Mouse (Mus musculus) liver, embryonic 15.5 days (tissue): ENCODE results near the gene Asic2. TPM values are rescaled to one million over a fixed set of nuclear protein-coding genes. Genes with fewer than 3 reads are reported as not detected.

Experiments
- ATAC-seq: fragments of 200-750 bp; cut with Nextera tagmentation; 2 replicates; pipeline ENCODE4 v1.8.0; 2017; ENCODE audit warnings: moderate number of reproducible peaks, mild to moderate bottlenecking, moderate library complexity; ENCODE audit not compliant: insufficient read depth
- H3K27ac ChIP-seq: fragments of 300-500 bp; sonication (generic); replicated peaks from 2 replicates; pipeline ENCODE4 v1.5.1; 2015; ENCODE audit warnings: mild to moderate bottlenecking, inconsistent platforms
- H3K27me3 ChIP-seq: fragments of 300-500 bp; sonication (generic); 2 replicates; pipeline ENCODE4 v1.6.1; 2015; ENCODE audit warnings: mild to moderate bottlenecking, inconsistent platforms
- H3K36me3 ChIP-seq: fragments of 300-500 bp; sonication (generic); replicated peaks from 2 replicates; pipeline ENCODE4 v1.6.1; 2015; ENCODE audit warnings: moderate library complexity, mild to moderate bottlenecking, inconsistent platforms
- H3K4me1 ChIP-seq: fragments of 300-500 bp; sonication (generic); replicated peaks from 2 replicates; pipeline ENCODE4 v1.6.1; 2015; ENCODE audit warnings: inconsistent platforms
- H3K4me2 ChIP-seq: fragments of 300-500 bp; sonication (generic); 2 replicates; pipeline ENCODE4 v1.6.1; 2015; ENCODE audit warnings: moderate library complexity, mild to moderate bottlenecking, inconsistent platforms
- H3K4me3 ChIP-seq: fragments of 300-500 bp; sonication (generic); replicated peaks from 2 replicates; pipeline ENCODE4 v1.5.1; 2015; ENCODE audit warnings: mild to moderate bottlenecking, inconsistent platforms
- H3K9ac ChIP-seq: fragments of 300-500 bp; sonication (generic); 2 replicates; pipeline ENCODE4 v1.6.1; 2015; ENCODE audit warnings: moderate library complexity, mild to moderate bottlenecking, inconsistent platforms
- H3K9me3 ChIP-seq: fragments of 300-500 bp; sonication (generic); replicated peaks from 2 replicates; pipeline ENCODE4 v1.6.1; 2016; ENCODE audit warnings: inconsistent platforms
- WGBS: fragments of 180-500 bp; shearing (Covaris S2); methylation state at CpG from one replicate; pipeline ENCODE4 v1.1.7; 2015; ENCODE audit warnings: mixed read lengths; ENCODE audit not compliant: insufficient replicate concordance; 5-methylcytosine and 5-hydroxymethylcytosine counted together
- polyA plus RNA-seq: library from polyadenylated mRNA; unstranded; fragments of >200 nt; fragmentation: Nextera tagmentation; extraction: Ambion mirVana; gene quantifications from 2 replicates; pipeline ENCODE4 v1.2.1, GENCODE M21; 2015

The Asic2 gene
- polyA plus RNA-seq, 1 experiment from 2014 or later: 0.03 TPM

- H3K4me3 ChIP-seq: no peak overlapping the region
- 60% methylated on average over 11 of the region's 11 CpGs for WGBS
- H3K4me2 ChIP-seq: no peak overlapping the region
- no peaks in the 10 kb centered on the region for H3K27me3 ChIP-seq
- H3K27ac ChIP-seq: no peak overlapping the region
- no peaks in the 10 kb centered on the region for H3K9me3 ChIP-seq
- H3K9ac ChIP-seq: no peak overlapping the region
- no peaks in the 10 kb centered on the region for H3K4me1 ChIP-seq
- ATAC-seq: no peak
- no peaks in the 10 kb centered on the region for H3K36me3 ChIP-seq
These were observed 1019.1 kb downstream of the Asic2 start for GRCm38 (mm10) chr11:80949068-80949738.

- Histone ChIP-seq H3K9ac (no peak overlapping the region), H3K27me3 (no peaks in the 10 kb centered on the region), H3K4me3 (no peak overlapping the region), H3K36me3 (no peaks in the 10 kb centered on the region), H3K4me2 (no peak overlapping the region), H3K27ac (no peak overlapping the region), H3K4me1 (no peaks in the 10 kb centered on the region), H3K9me3 (no peaks in the 10 kb centered on the region)
- no peak for ATAC-seq
- WGBS: 12% methylated on average over 2 of the region's 2 CpGs
These were observed 1020.2 kb downstream of the Asic2 start for GRCm38 (mm10) chr11:80948103-80948502.

GRCm38 (mm10) chr11:80946163-80946562 is 1022.1 kb downstream of the Asic2 start:
- Histone ChIP-seq H3K9ac (no peak overlapping the region), H3K4me1 (no peaks in the 10 kb centered on the region), H3K4me2 (no peak overlapping the region), H3K9me3 (no peaks in the 10 kb centered on the region), H3K36me3 (no peaks in the 10 kb centered on the region), H3K27me3 (no peaks in the 10 kb centered on the region), H3K27ac (no peak overlapping the region), H3K4me3 (no peak overlapping the region)
- WGBS: 62% methylated on average over 6 of the region's 6 CpGs
- ATAC-seq: no peak

- no peak overlapping the region for H3K4me2 ChIP-seq
- H3K27me3 ChIP-seq: no peaks in the 10 kb centered on the region
- no peak overlapping the region for H3K4me3 ChIP-seq
- 76% methylated on average over 19 of the region's 19 CpGs for WGBS
- H3K4me1 ChIP-seq: no peaks in the 10 kb centered on the region
- no peak overlapping the region for H3K27ac ChIP-seq
- H3K9ac ChIP-seq: no peak overlapping the region
- no peak for ATAC-seq
- no peaks in the 10 kb centered on the region for H3K36me3 ChIP-seq
- H3K9me3 ChIP-seq: no peaks in the 10 kb centered on the region
These were observed 1044.8 kb downstream of the Asic2 start for GRCm38 (mm10) chr11:80923286-80923951.

- H3K4me1 ChIP-seq: no peaks in the 10 kb centered on the region
- no peaks in the 10 kb centered on the region for H3K9me3 ChIP-seq
- WGBS: 64% methylated on average over 5 of the region's 5 CpGs
- H3K27me3 ChIP-seq: no peaks in the 10 kb centered on the region
- no peak overlapping the region for H3K9ac ChIP-seq
- ATAC-seq: no peak
- H3K27ac ChIP-seq: no peak overlapping the region
- no peak overlapping the region for H3K4me3 ChIP-seq
- H3K36me3 ChIP-seq: no peaks in the 10 kb centered on the region
- H3K4me2 ChIP-seq: no peak overlapping the region
These were observed 1049.9 kb downstream of the Asic2 start for GRCm38 (mm10) chr11:80918332-80918731.

GRCm38 (mm10) chr11:80917688-80918087 is 1050.6 kb downstream of the Asic2 start:
- Histone ChIP-seq H3K4me1 (no peaks in the 10 kb centered on the region), H3K4me3 (no peak overlapping the region), H3K27me3 (no peaks in the 10 kb centered on the region), H3K9me3 (no peaks in the 10 kb centered on the region), H3K4me2 (no peak overlapping the region), H3K9ac (no peak overlapping the region), H3K36me3 (no peaks in the 10 kb centered on the region), H3K27ac (no peak overlapping the region)
- no peak for ATAC-seq

- Histone ChIP-seq H3K4me1 (no peaks in the 10 kb centered on the region), H3K4me2 (no peak overlapping the region), H3K27me3 (no peaks in the 10 kb centered on the region), H3K4me3 (no peak overlapping the region), H3K27ac (no peak overlapping the region), H3K36me3 (no peaks in the 10 kb centered on the region), H3K9me3 (no peaks in the 10 kb centered on the region), H3K9ac (no peak overlapping the region)
- 35% methylated on average over 4 of the region's 4 CpGs for WGBS
- no peak for ATAC-seq
These were observed 1054.7 kb downstream of the Asic2 start for GRCm38 (mm10) chr11:80913408-80914024.

GRCm38 (mm10) chr11:80912721-80913120 is 1055.5 kb downstream of the Asic2 start:
- no peaks in the 10 kb centered on the region for H3K9me3 ChIP-seq
- H3K36me3 ChIP-seq: no peaks in the 10 kb centered on the region
- H3K4me3 ChIP-seq: no peak overlapping the region
- no peak overlapping the region for H3K27ac ChIP-seq
- H3K9ac ChIP-seq: no peak overlapping the region
- H3K27me3 ChIP-seq: no peaks in the 10 kb centered on the region
- WGBS: 59% methylated on average over 5 of the region's 5 CpGs
- no peaks in the 10 kb centered on the region for H3K4me1 ChIP-seq
- H3K4me2 ChIP-seq: no peak overlapping the region
- ATAC-seq: no peak

- no peak overlapping the region for H3K4me2 ChIP-seq
- no peaks in the 10 kb centered on the region for H3K36me3 ChIP-seq
- ATAC-seq: no peak
- H3K4me3 ChIP-seq: no peak overlapping the region
- H3K9me3 ChIP-seq: no peaks in the 10 kb centered on the region
- H3K27ac ChIP-seq: no peak overlapping the region
- H3K27me3 ChIP-seq: no peaks in the 10 kb centered on the region
- H3K9ac ChIP-seq: no peak overlapping the region
- WGBS: 68% methylated on average over 6 of the region's 6 CpGs
- no peaks in the 10 kb centered on the region; the same call in 1 of the 2 replicates for H3K4me1 ChIP-seq
These were observed 1060.4 kb downstream of the Asic2 start for GRCm38 (mm10) chr11:80907820-80908219.

- Histone ChIP-seq H3K27ac (no peak overlapping the region), H3K9ac (no peak overlapping the region), H3K36me3 (no peaks in the 10 kb centered on the region), H3K4me1 (no peaks in the 10 kb centered on the region; the same call in 1 of the 2 replicates), H3K9me3 (no peaks in the 10 kb centered on the region), H3K27me3 (no peaks in the 10 kb centered on the region), H3K4me2 (no peak overlapping the region), H3K4me3 (no peak overlapping the region)
- no peak for ATAC-seq
- 28% methylated on average over 4 of the region's 4 CpGs for WGBS
These were observed 1061.8 kb downstream of the Asic2 start for GRCm38 (mm10) chr11:80906456-80906855.

GRCm38 (mm10) chr11:80904559-80904958 is 1063.7 kb downstream of the Asic2 start:
- H3K4me1 ChIP-seq: no peaks in the 10 kb centered on the region; the same call in 1 of the 2 replicates
- WGBS: 74% methylated on average over 2 of the region's 2 CpGs
- no peaks in the 10 kb centered on the region for H3K27me3 ChIP-seq
- H3K9ac ChIP-seq: no peak overlapping the region
- H3K4me2 ChIP-seq: no peak overlapping the region
- no peak overlapping the region for H3K4me3 ChIP-seq
- no peak for ATAC-seq
- H3K36me3 ChIP-seq: no peaks in the 10 kb centered on the region
- no peaks in the 10 kb centered on the region for H3K9me3 ChIP-seq
- no peak overlapping the region for H3K27ac ChIP-seq
